Mouse (Mus musculus) limb, embryonic 14.5 days (tissue): Measurements from ENCODE around the gene Ror1. TPM values are rescaled to one million over a fixed set of nuclear protein-coding genes. Genes with fewer than 3 reads are reported as not detected.

Experiments
- ATAC-seq: fragments of 200-750 bp; cut with Nextera tagmentation; 2 replicates; pipeline ENCODE4 v1.8.0; 2017; ENCODE audit warnings: low read depth, moderate number of reproducible peaks, moderate TSS enrichment; ENCODE audit not compliant: low FRiP score
- DNase-seq: peaks from one replicate; pipeline ENCODE4 v3.0.0-alpha.2; 2015; ENCODE audit warnings: low spot score
- H3K27ac ChIP-seq: fragments of 300-500 bp; sonication (generic); replicated peaks from 2 replicates; pipeline ENCODE4 v1.5.1; 2014; ENCODE audit warnings: low read depth, mild to moderate bottlenecking, low read length, moderate library complexity, mixed read lengths
- H3K27me3 ChIP-seq: fragments of 300-500 bp; sonication (generic); 2 replicates; pipeline ENCODE4 v1.6.1; 2014; ENCODE audit warnings: low read length, mixed read lengths; ENCODE audit not compliant: control insufficient read depth, insufficient read depth
- H3K36me3 ChIP-seq: fragments of 300-500 bp; sonication (generic); 2 replicates; pipeline ENCODE4 v1.6.1; 2014; ENCODE audit warnings: mild to moderate bottlenecking, low read length, moderate library complexity, mixed read lengths; ENCODE audit not compliant: control insufficient read depth, insufficient read depth
- H3K4me1 ChIP-seq: fragments of 300-500 bp; sonication (generic); 2 replicates; pipeline ENCODE4 v1.6.1; 2014; ENCODE audit warnings: antibody characterized with exemption, low read length, mixed read lengths; ENCODE audit not compliant: control insufficient read depth, insufficient read depth
- H3K4me2 ChIP-seq: fragments of 300-500 bp; sonication (generic); replicated peaks from 2 replicates; pipeline ENCODE4 v1.6.1; 2014; ENCODE audit warnings: low read depth, mild to moderate bottlenecking, low read length, moderate library complexity; ENCODE audit not compliant: severe bottlenecking
- H3K4me3 ChIP-seq: fragments of 300-500 bp; sonication (generic); replicated peaks from 2 replicates; pipeline ENCODE4 v1.5.1; 2014; ENCODE audit warnings: low read length
- H3K9ac ChIP-seq: fragments of 300-500 bp; sonication (generic); 2 replicates; pipeline ENCODE4 v1.6.1; 2014; ENCODE audit warnings: mild to moderate bottlenecking, low read depth, low read length, moderate library complexity; ENCODE audit not compliant: severe bottlenecking
- H3K9me3 ChIP-seq: fragments of 300-500 bp; sonication (generic); 2 replicates; pipeline ENCODE4 v1.6.1; 2016; ENCODE audit warnings: low read length; ENCODE audit not compliant: control insufficient read depth
- POLR2A ChIP-seq: fragments of 200-500 bp; IDR thresholded peaks from 2 replicates; pipeline ENCODE4 v1.8.0; 2012; ENCODE audit warnings: inconsistent platforms, mild to moderate bottlenecking, moderate library complexity, borderline replicate concordance; ENCODE audit not compliant: insufficient read depth, insufficient read length; ENCODE audit errors: extremely low read depth
- WGBS: fragments of 180-500 bp; shearing (Covaris S2); extraction: QIAGEN DNeasy Blood & Tissue Kit; methylation state at CpG from one replicate; pipeline ENCODE4 v1.1.7; 2014; 5-methylcytosine and 5-hydroxymethylcytosine counted together
- polyA plus RNA-seq, 2 experiments: library from polyadenylated mRNA; depleted of rRNA in 1 of 2; stranded (reverse) in 1 of 2; unstranded in 1 of 2; fragments of >200 nt; fragmentation: Nextera tagmentation in 1 of 2; extraction: Ambion mirVana in 1 of 2; gene quantifications; 2 replicates each; pipeline versions ENCODE4 v1.2.1 to v1.2.3; 2012 to 2014

The Ror1 gene
- polyA plus RNA-seq, 2 experiments: 8.6 to 12.0 TPM

DNA sequence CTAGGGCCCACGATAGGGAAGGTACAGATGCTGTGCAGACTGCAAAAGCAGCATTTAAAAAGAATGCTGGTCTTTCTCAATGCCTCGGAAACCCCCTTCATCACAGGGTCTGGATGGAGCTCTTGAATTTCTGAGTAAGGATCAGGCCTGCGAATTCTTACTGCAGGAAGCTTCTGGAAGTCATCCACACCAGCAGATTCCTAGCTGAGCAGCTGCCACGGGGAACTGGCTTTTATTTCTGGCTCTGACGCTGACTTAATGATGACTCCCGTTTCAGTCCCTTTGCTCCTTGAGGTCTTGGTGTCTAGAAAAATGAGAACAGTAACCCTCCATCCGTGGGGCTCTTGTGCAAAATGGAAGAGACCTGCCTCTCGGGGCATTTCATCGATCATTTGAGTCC is 39.5 kb upstream of the Ror1 start:
- no peaks in the 10 kb centered on the region for H3K27me3 ChIP-seq
- H3K36me3 ChIP-seq: no peaks in the 10 kb centered on the region
- ATAC-seq: peak; percentile 44; the same call in 1 of the 2 replicates
- no peak overlapping the region for H3K4me2 ChIP-seq
- no peak overlapping the region for H3K4me3 ChIP-seq
- H3K27ac ChIP-seq: peak overlapping the region; percentile 59; the same call in 1 of the 2 replicates
- no peak overlapping the region for H3K9ac ChIP-seq
- WGBS: 38% methylated on average over 9 of the region's 9 CpGs
- peaks cover 30% of the 10 kb centered on the region for H3K4me1 ChIP-seq
- no peaks in the 10 kb centered on the region for H3K9me3 ChIP-seq
- DNase-seq: peak; percentile 38
- no peak for TF ChIP-seq POLR2A

DNA sequence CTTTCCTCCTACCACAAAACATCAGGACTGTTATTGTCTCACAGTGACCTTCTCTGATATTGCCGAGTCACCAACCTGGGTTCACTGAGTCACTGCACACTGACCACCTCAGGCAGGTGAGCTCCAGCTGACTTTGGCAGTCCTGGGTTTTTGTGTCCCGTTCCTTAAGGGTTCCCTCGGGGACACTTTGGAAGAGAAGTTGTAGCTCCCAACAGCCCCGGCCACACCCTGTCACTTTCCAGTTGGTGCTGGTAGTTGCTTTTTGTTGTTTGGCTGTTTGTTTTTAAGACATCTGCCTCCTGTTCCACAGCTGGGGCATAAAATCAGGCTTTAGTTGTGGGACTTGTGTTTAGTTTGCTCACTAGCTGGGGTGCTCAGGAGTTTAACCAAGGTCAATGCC is 39.1 kb upstream of the Ror1 start:
- no peak for DNase-seq
- H3K4me3 ChIP-seq: no peak overlapping the region
- no peak overlapping the region for H3K4me2 ChIP-seq
- no peaks in the 10 kb centered on the region for H3K36me3 ChIP-seq
- TF ChIP-seq POLR2A: no peak
- no peak overlapping the region for H3K27ac ChIP-seq
- H3K9me3 ChIP-seq: no peaks in the 10 kb centered on the region
- H3K9ac ChIP-seq: no peak overlapping the region
- WGBS: 44% methylated on average over 4 of the region's 4 CpGs
- H3K27me3 ChIP-seq: no peaks in the 10 kb centered on the region
- peaks cover 34% of the 10 kb centered on the region for H3K4me1 ChIP-seq
- ATAC-seq: no peak

DNA sequence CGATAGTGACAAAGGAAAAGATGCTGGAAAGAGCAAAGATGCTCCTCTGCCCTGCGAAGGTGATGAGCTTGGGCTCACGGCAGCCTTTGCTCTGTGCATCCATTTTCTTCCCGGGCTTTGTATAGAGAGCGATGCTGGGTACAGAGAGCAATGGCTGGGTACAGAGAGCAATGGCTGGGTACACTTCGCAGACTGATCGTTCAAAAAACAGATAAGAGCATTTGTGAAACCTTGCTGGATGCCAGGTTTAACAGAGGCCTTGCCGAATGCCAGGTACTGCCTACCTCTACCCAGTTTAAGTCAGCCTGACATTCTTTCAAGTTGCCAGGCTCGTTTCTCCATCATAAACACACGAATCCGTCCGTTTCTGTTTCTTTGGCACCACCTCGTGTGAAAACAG is 38.2 kb upstream of the Ror1 start:
- Histone ChIP-seq H3K4me1 (peaks cover 39% of the 10 kb centered on the region), H3K27me3 (no peaks in the 10 kb centered on the region), H3K4me3 (no peak overlapping the region), H3K9me3 (no peaks in the 10 kb centered on the region), H3K36me3 (no peaks in the 10 kb centered on the region), H3K27ac (no peak overlapping the region), H3K9ac (no peak overlapping the region), H3K4me2 (no peak overlapping the region)
- TF ChIP-seq POLR2A: no peak
- DNase-seq (no peak), ATAC-seq (no peak)
- 82% methylated on average over 13 of the region's 13 CpGs for WGBS

DNA sequence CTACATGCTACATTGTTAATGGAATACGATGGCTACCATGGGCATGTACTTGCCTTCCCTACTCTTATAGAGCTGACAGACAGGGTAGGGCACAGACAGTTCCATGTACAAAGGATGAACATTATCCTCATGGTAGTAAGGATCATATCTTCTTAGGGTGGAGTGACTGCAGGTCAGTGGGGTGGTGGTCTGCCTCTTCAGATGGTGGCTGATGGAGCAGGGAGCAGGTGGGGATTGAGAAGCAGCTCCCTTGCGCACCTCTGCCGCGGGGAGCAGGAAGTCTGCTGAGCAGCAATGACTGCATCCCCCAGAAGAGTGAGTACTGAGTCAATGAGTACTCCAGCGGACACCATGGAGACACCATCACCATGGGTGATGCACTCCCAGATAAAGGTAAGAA is 37.0 kb upstream of the Ror1 start:
- TF ChIP-seq POLR2A: no peak
- no peaks in the 10 kb centered on the region for H3K27me3 ChIP-seq
- no peaks in the 10 kb centered on the region for H3K36me3 ChIP-seq
- H3K4me3 ChIP-seq: no peak overlapping the region
- no peak overlapping the region for H3K27ac ChIP-seq
- H3K9ac ChIP-seq: no peak overlapping the region
- ATAC-seq (no peak), DNase-seq (no peak)
- H3K4me1 ChIP-seq: peaks cover 39% of the 10 kb centered on the region
- H3K4me2 ChIP-seq: no peak overlapping the region
- 97% methylated on average over 5 of the region's 5 CpGs for WGBS
- H3K9me3 ChIP-seq: no peaks in the 10 kb centered on the region

DNA sequence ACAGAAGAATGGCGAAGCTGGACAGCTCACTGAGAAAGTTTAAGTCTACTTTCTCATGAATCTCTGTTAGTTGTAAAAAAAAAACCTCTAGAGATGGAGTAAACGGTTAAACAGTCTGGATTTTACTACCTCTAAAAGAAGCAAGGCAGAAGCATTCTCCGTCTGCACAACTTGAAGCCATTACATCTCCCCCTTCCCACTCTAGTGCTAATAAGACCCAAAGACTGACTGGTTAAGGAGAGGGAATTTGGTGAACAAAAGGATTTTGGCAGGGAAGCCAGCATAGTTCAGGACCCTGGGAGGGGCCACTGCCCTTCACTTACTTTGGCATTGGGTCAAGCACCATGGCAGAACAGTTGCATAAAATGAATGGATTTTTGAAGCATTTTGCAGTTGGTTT is 35.8 kb upstream of the Ror1 start:
- Histone ChIP-seq H3K9ac (no peak overlapping the region), H3K9me3 (no peaks in the 10 kb centered on the region), H3K4me2 (no peak overlapping the region), H3K36me3 (no peaks in the 10 kb centered on the region), H3K4me1 (peaks cover 39% of the 10 kb centered on the region), H3K27ac (peak overlapping the region; percentile 39; the same call in 1 of the 2 replicates), H3K27me3 (no peaks in the 10 kb centered on the region), H3K4me3 (no peak overlapping the region)
- DNase-seq (peak; percentile 61), ATAC-seq (peak; percentile 39; the same call in 1 of the 2 replicates)
- no peak for TF ChIP-seq POLR2A
- WGBS: 14% methylated on average over 3 of the region's 3 CpGs
